Mouse (Mus musculus) C2C12 (cell line): ENCODE results near the gene Knstrn.

ENCODE experiments used
- CTCF ChIP-seq: IDR thresholded peaks from one replicate; pipeline ENCODE4 v1.5.1; 2011; ENCODE audit not compliant: control insufficient read depth, insufficient read depth, insufficient read length
- MAX ChIP-seq: IDR thresholded peaks from one replicate; pipeline ENCODE4 v1.6.1; 2011; ENCODE audit warnings: mild to moderate bottlenecking, control low read depth
- MYOG ChIP-seq: IDR thresholded peaks from one replicate; pipeline ENCODE4 v1.6.1; 2011; ENCODE audit not compliant: control insufficient read depth, insufficient read length; ENCODE audit errors: extremely low read depth

- TF ChIP-seq CTCF (no peak), MAX (no peak), MYOG (no peak)
Measured at GRCm38 (mm10) chr2:118835115-118835514, 21.3 kb downstream of the Knstrn start.
